Mouse (Mus musculus) E14TG2a.4 (cell line): ENCODE data around the gene Ube4b.

ENCODE experiments used
- CTCF ChIP-seq: conservative IDR thresholded peaks from 2 replicates; pipeline ENCODE4 v1.5.1; 2014; ENCODE audit warnings: low read length
- POU5F1 ChIP-seq: IDR thresholded peaks from 2 replicates; pipeline ENCODE4 v1.6.1; 2014; ENCODE audit warnings: low read length, borderline replicate concordance

DNA sequence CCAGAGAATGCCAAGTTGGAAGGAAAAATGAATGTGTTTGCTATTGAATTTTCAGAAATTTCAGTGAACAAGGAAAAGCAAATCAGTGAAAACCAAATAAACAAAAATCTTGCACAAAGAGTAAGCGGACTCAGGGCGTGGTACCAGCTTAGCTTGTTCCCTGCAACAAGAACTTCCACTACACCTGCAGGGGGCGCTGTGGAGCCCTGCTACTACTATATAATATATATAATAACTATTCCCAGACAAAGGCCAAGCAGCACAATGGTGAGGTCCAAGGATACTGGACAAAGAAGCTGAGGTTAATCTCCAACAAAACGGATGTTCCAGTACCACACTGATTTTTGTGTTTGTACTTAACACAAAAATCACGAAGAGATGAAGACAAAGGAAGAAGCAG is 53.1 kb downstream of the Ube4b start:
- TF ChIP-seq CTCF (peak; percentile 83), POU5F1 (no peak)
